Mouse (Mus musculus): ENCODE data around the gene Psmf1.

DNA sequence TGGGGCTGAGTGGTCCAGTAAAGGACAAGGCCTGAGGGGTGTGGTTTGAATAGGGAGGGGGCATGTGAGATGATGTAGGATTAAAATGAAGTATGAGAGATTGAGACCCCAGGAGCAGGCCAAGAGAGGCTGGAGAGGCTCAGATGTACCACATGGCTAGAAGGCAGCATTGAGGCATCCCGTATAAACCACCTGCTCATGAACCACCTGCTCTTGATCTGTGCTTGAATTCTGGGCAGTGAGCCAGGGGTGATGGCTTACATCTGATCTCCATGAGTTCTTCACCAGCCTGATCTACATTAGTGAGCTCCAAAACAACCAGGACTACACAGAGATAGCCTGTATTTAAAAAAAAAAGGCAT is 73.0 kb downstream of the Psmf1 start:
- TF ChIP-seq CTCF (IDR thresholded peaks at IDR 0.05; ENCODE audit: extremely low read depth, insufficient read depth, low read length) (no peak), POLR2A (IDR thresholded peaks at IDR 0.05; ENCODE audit: extremely low read depth, insufficient read depth, low read length) (no peak)
